Mouse (Mus musculus) left cerebral cortex, postnatal 25 days (tissue): ENCODE data around the gene Ndufs8. TPM values are rescaled to one million over a fixed set of nuclear protein-coding genes. Genes with fewer than 3 reads are reported as not detected.

Source experiments
- DNase-seq, 2 experiments: peaks; one replicate each; pipeline ENCODE4 v3.0.0; 2022; ENCODE audit warnings: low spot score in 2 of 2, mixed read lengths in 1 of 2
- intact Hi-C: fragments of 180-260 bp; cut with DNase I; formaldehyde crosslinking; loops from one replicate; pipeline ENCODE4 v1.15.1; 2025
- total RNA-seq, 2 experiments: library from RNA; stranded (reverse); gene quantifications; 2 replicates each; pipeline ENCODE4 v1.2.3; 2021

Gene Ndufs8
- total RNA-seq, 2 experiments from 2014 or later, result 124 to 137 TPM

- intact Hi-C loops, result no loop called here
- DNase-seq, result no peak
Observed at GRCm38 (mm10) chr19:3875045-3875444, 37.5 kb downstream of the Ndufs8 start.

GRCm38 (mm10) chr19:3872373-3872772 is 40.2 kb downstream of the Ndufs8 start:
- intact Hi-C loops, result no loop called here
- no peak for DNase-seq

DNA sequence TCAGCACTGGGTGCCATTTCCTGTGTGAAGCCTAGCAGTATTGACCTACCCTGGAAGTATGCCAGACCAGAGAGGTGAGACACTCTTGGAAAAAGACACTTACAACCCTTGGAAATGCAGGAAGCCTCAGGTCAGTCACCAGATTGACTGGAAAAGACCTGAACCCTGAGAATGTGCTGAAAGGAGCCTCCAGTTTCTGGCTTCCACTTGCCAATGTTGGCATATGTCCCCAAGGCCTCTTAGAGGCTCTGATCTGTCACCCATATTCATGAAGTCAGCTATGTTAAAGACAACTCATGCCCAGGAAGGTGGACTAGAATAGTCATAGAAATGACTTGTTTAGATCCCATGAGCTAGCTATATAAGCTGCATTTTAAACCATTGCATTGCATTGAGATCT is 41.1 kb downstream of the Ndufs8 start:
- no peak for DNase-seq
- intact Hi-C loops, result no loop called here

GRCm38 (mm10) chr19:3868290-3868689 is 44.3 kb downstream of the Ndufs8 start:
- DNase-seq, result no peak
- intact Hi-C loops, result no loop called here

DNA sequence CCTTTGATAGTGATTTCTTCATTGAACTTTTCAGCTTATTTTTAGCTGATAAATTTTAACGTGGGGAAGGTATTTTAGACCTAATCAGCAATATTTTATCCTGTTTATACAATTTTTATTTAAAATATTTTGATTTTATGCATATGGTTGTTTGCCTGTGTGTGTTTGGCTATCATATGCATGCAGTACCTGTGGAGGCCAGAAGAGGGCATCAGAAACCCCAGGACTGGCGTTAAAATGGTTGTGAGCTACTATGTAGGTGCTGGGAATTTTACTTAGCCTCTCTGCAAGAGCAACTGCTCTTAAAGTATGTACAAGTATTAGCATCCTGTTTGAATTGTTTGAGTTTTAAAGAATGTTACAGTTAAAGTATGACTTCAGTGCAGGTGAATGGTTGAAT is 47.6 kb downstream of the Ndufs8 start:
- no peak for DNase-seq
- intact Hi-C loops, result no loop called here

DNA sequence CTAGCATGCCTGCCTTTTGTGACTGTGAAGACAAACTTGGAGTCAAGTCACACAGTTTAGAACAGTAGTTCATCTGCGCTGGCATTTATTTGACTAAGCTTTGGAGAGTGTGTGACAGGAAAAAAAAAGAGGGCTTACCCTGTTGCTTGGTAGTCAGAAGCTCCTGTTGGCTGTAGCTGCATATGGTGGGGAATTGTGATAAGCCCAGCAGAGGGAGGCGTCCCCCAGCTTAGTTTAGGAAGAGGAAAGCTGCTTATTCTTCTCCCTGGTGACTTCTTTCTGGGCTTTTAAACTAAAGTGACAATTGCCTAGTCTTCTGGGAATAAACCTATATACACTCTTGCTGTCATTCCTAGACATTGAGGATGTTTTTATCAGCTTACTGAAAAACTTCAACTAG is 49.9 kb downstream of the Ndufs8 start:
- intact Hi-C loops, result no loop called here
- DNase-seq, result no peak

Other genes starting within 250 kb of the Ndufs8 start
- 10 to 100 TPM in 1 of 2 experiments, 1 to 10 TPM in 1; 9.1 to 10.0 TPM for gene Lrp5, start 226.2 kb downstream of the Ndufs8 start, total RNA-seq
- gene 1810055G02Rik, start 204.5 kb downstream of the Ndufs8 start, total RNA-seq, result 10 to 100 TPM; 35.1 TPM
- 10 to 100 TPM; 50.7 to 52.3 TPM for gene Kmt5b, start 145.4 kb downstream of the Ndufs8 start, total RNA-seq
- 10 to 100 TPM; 82.8 to 93.7 TPM for gene Chka, start 61.0 kb downstream of the Ndufs8 start, total RNA-seq
- 10 to 100 TPM; 15.3 to 16.4 TPM for gene Tcirg1, start 5.6 kb downstream of the Ndufs8 start, total RNA-seq
- 1 to 10 TPM; 2.2 to 2.4 TPM for gene Aldh3b1, start 17.0 kb upstream of the Ndufs8 start, total RNA-seq
- gene Unc93b1, start 22.4 kb upstream of the Ndufs8 start, total RNA-seq, result 10 to 100 TPM; 14.1 to 16.1 TPM
- under 1 TPM in 1 of 2 experiments, not detected in 1; 0.11 TPM for gene Aldh3b3, start 45.9 kb upstream of the Ndufs8 start, total RNA-seq
- gene Aldh3b2, start 59.6 kb upstream of the Ndufs8 start, total RNA-seq, result 1 to 10 TPM; 1.7 to 2.1 TPM
- 1 to 10 TPM; 3.2 to 3.4 TPM for gene Acy3, start 73.8 kb upstream of the Ndufs8 start, total RNA-seq
- gene Tbx10, start 80.0 kb upstream of the Ndufs8 start, total RNA-seq, result not detected
- gene Nudt8, start 87.8 kb upstream of the Ndufs8 start, total RNA-seq, result 1 to 10 TPM; 7.0 to 7.3 TPM
- 1 to 10 TPM; 1.1 to 1.6 TPM for gene Gm49405, start 87.9 kb upstream of the Ndufs8 start, total RNA-seq
- 1 to 10 TPM; 4.4 to 5.1 TPM for gene Doc2g, start 90.5 kb upstream of the Ndufs8 start, total RNA-seq
- gene Ndufv1, start 100.0 kb upstream of the Ndufs8 start, total RNA-seq, result 100 to 1,000 TPM; 221 to 241 TPM
- gene Gstp1, start 125.2 kb upstream of the Ndufs8 start, total RNA-seq, result 100 to 1,000 TPM; 266 to 294 TPM
- 10 to 100 TPM; 30.7 to 33.1 TPM for gene Gstp2, start 133.2 kb upstream of the Ndufs8 start, total RNA-seq
- not detected for gene Gstp3, start 146.8 kb upstream of the Ndufs8 start, total RNA-seq
- not detected for gene Cabp2, start 168.8 kb upstream of the Ndufs8 start, total RNA-seq
- gene Cdk2ap2, start 184.4 kb upstream of the Ndufs8 start, total RNA-seq, result 10 to 100 TPM; 31.8 to 35.3 TPM
- 100 to 1,000 TPM; 208 to 215 TPM for gene Pitpnm1, start 187.2 kb upstream of the Ndufs8 start, total RNA-seq
- 100 to 1,000 TPM; 116 to 118 TPM for gene Aip, start 213.1 kb upstream of the Ndufs8 start, total RNA-seq
- not detected for gene Gpr152, start 227.0 kb upstream of the Ndufs8 start, total RNA-seq
- not detected for gene Cabp4, start 231.3 kb upstream of the Ndufs8 start, total RNA-seq
- gene Coro1b, start 235.8 kb upstream of the Ndufs8 start, total RNA-seq, result 10 to 100 TPM; 75.6 to 82.8 TPM
- 1 to 10 TPM; 1.1 to 2.0 TPM for gene Ptprcap, start 240.8 kb upstream of the Ndufs8 start, total RNA-seq